Mouse (Mus musculus) left cerebral cortex, postnatal 4 days (tissue): ENCODE results near the gene H2al2b. TPM values are rescaled to one million over a fixed set of nuclear protein-coding genes. Genes with fewer than 3 reads are reported as not detected.
"Not testable (repeated sequence)": the region's sequence is repeated elsewhere in the genome, so short reads cannot be mapped to it uniquely, and the experiment has no call there.

Source experiments
- DNase-seq: peaks from one replicate; pipeline ENCODE4 v3.0.0-alpha.2; 2022
- intact Hi-C: fragments of 180-260 bp; cut with DNase I; formaldehyde crosslinking; loops from one replicate; pipeline ENCODE4 v1.15.1; 2025
- total RNA-seq, 2 experiments: library from RNA; stranded (reverse); gene quantifications; 2 replicates each; pipeline ENCODE4 v1.2.3; 2021

H2al2b gene
- total RNA-seq: not detected

DNA sequence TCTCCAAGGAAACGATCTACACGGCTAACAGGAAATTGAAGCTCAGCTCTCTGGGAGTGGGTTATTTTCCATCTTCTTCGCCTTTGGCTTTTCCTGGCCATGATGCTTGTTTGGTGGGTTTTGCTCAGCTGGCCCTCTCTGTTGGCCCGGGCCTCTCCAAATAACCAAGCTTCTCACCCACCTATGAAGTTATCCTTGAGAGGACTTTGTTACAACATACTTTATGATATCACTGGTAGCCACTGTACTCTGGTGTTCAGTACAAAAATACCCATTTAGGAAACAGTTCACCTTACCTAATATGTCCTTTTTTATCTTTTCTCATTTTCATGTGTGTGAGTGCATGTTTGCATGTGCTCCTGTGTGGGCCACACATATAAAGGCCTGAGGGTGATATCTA is at the start of gene H2al2b:
TSS of gene H2al2b (minus strand) at position 101 of the 400 bp plus-strand sequence.
- not testable (repeated sequence) for DNase-seq

More for the DNA sequence above, at the start of gene H2al2b:
- intact Hi-C loops: not testable (repeated sequence)

Other genes with a start within 250 kb of the H2al2b start
- gene H2al2c, start 121.6 kb downstream of the H2al2b start, total RNA-seq: not detected
- not detected for gene Sry, start 57.0 kb downstream of the H2al2b start, total RNA-seq
- not detected for gene Gm4064, start 75.5 kb upstream of the H2al2b start, total RNA-seq
- not detected for gene Rbmy, start 110.0 kb upstream of the H2al2b start, total RNA-seq
- under 1 TPM in 1 of 2 experiments, not detected in 1; 0.28 TPM for gene Gm10256, start 110.0 kb upstream of the H2al2b start, total RNA-seq
- gene Gm10352, start 180.3 kb upstream of the H2al2b start, total RNA-seq: not detected
- gene Gm29289, start 211.9 kb upstream of the H2al2b start, total RNA-seq: not detected